Mouse (Mus musculus) duodenum, adult 2 months (tissue): ENCODE data around the gene Amacr. TPM values are rescaled to one million over a fixed set of nuclear protein-coding genes. Genes with fewer than 3 reads are reported as not detected.

ENCODE experiments used
- polyA plus RNA-seq: library from polyadenylated mRNA; depleted of rRNA; stranded (reverse); fragments of >200 nt; gene quantifications from 2 replicates; pipeline ENCODE4 v1.2.3, GENCODE M21; 2012; ENCODE audit warnings: low replicate concordance; rRNA removed

Gene Amacr
- 7.7 and 9.0 TPM in 2 replicates for polyA plus RNA-seq

DNA sequence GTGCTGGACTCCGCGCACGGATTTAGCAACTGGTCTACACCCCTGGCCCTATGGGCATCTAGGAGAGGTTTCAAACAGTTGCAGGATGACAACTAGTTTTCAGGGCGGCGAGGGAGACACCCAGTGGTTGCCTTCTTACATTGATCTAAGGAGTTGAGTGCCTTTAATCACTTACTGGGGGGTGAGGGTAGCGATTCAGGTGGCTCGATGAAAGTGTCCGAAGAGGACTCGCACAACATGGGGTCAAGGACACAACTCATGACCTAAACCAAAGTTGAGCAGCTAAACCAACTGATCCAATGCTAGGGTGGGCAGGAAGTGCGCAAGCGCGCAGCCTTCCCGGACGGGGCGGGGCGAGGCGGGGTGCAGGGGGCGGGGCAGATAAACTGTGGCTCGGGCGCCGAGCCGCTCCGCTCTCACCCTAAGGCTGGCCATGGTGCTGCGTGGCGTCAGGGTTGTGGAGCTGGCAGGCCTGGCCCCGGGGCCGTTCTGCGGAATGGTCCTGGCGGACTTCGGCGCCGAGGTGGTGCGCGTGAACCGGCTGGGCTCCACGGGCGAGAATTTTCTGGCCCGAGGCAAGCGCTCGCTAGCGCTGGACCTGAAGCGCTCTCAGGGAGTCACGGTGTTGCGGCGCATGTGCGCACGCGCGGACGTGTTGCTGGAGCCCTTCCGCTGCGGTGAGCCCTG is at the start of gene Amacr:
Amacr (plus strand) TSS at position 380 of the 687 bp plus-strand sequence.

DNA sequence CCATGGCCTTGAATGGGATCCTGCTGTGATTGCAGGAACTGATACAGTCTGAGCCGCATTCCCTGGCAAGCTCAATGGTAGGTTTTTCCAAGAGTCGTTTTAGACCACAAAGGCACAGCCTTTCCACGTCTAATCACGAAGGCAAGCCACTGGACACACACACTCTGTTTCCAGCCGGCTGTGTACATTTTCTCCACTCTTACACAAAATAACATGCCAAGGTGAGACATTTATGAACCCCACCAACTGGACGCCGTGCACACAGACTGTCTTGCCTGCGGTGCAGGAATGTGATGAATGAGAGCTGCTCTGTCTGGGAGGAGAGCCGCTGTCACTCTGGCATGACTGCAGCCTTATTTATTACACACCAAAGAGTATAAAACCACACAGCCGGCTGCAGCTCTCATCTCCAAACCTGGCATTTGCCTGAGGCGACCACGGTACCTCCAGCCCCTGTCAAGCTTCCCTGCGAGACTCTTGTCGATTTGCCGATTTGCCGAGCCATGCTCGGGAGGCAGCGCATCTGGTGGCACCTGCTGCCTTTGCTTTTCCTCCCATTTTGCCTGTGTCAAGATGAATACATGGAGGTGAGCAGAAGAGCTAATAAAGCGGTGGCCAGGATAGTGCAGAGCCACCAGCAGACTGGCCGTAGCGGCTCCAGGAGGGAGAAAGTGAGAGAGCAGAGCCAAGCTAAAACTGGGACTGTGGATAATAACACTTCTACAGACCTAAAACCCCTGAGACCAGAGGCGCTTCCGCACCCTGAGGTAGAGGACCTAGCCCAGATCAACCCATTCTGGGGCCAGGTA is 29.4 kb upstream of the Amacr start, which contains the start of gene C1qtnf3:
C1qtnf3 (plus strand) TSS at position 382 of the 809 bp plus-strand sequence.

DNA sequence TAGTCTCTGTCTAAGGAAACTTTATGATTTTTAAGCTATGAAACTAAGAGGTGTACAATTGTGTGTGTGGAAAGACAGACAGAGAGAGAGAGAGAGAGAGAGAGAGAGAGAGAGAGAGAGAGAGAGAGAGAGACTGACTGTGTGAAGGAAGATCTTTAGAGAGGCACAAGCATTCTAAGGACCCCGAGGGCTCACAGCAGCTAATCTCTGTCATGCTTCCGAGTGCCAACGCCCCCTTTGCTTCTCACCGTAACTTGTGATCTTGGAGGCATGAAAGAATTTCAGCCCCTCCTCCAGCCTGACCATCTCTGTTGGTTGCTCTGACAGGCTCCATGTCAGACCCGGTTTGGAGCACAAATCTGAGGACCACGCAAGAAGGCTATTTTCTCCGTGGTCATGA is 18.9 kb downstream of the Amacr start, which contains the start of gene Slc45a2:
Slc45a2 (plus strand) TSS at position 301 of the 400 bp plus-strand sequence.

DNA sequence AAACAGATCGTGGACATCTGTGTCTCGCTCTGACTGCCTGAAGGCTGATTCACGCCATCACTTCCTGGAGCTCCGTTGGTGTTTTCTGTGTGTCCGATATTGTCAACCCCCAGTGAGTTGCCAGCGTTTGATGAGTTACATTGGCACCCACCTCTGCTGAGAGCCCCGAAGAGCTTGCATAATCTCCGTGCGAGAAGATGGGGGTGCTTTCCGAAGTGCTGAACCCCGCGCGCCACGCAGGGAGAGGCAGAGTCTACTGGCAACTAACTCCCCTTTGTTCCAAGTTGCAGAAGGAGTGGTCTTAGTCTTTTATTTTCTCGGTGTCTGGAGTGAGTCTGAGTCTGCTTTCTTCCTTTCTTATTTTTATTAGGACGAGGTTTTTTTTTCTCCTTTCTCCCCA is 56.2 kb downstream of the Amacr start, which contains the start of gene Rxfp3:
Rxfp3 (minus strand) TSS at position 281 of the 400 bp plus-strand sequence.

Other genes with a start within 250 kb of the Amacr start
- 0.32 and 0.35 TPM in 2 replicates for gene C1qtnf3, start 29.4 kb upstream of the Amacr start, polyA plus RNA-seq
- not detected in 2 replicates for gene Slc45a2, start 19.0 kb downstream of the Amacr start, polyA plus RNA-seq
- gene Rxfp3, start 56.2 kb downstream of the Amacr start, polyA plus RNA-seq = not detected in 2 replicates
- gene Adamts12, start 83.0 kb downstream of the Amacr start, polyA plus RNA-seq = 0.05 and 0.20 TPM in 2 replicates